Mouse (Mus musculus): ENCODE measurements around the gene Cadm2. TPM values are rescaled to one million over a fixed set of nuclear protein-coding genes. Genes with fewer than 3 reads are reported as not detected.

Gene Cadm2
- total and polyA plus RNA-seq, 2 experiments, result under 0.01 to 0.02 TPM

DNA sequence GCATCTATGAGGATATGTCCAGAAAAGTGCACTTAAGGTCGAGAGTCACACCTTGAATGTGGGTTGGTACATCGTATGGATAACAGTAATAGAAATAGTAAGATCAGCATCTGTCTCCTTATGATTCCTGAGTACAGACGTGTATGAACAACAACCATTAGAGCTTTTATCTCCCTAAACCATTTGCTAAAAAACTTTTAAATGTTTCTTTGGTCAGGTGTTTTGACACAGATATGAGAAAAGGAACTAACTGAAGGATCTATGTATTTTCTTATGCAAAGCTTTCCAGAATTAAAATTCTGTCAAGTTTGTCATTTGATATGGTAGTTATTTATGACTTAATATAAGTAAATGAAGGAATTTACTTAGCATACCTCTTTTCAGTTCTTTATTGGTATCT lies 617.5 kb downstream of the Cadm2 start:
- Histone ChIP-seq H3K4me3 (ENCODE audit: insufficient read depth, low read depth, low read length) (no peak overlapping the region), H3K79me2 (ENCODE audit: control insufficient read depth, insufficient read depth, low read length) (no peaks in the 10 kb centered on the region), H3K36me3 (ENCODE audit: control insufficient read depth, insufficient read depth, low read length) (no peaks in the 10 kb centered on the region), H3K4me1 (ENCODE audit: control insufficient read depth, insufficient read depth, low read length) (no peaks in the 10 kb centered on the region), H3K27ac (replicated peaks; ENCODE audit: insufficient read depth, low read depth, low read length) (no peak overlapping the region), H3K9ac (ENCODE audit: low read depth, low read length) (no peak overlapping the region), H3K27me3 (ENCODE audit: control insufficient read depth, insufficient read depth, low read length) (no peaks in the 10 kb centered on the region)
- 62% methylated on average over 3 of the region's 3 CpGs for WGBS
- no peak for DNase-seq (ENCODE audit: extremely low read depth, low read depth, low spot score)
- TF ChIP-seq CTCF (IDR thresholded peaks at IDR 0.05; ENCODE audit: low read depth, low read length) (no peak), POLR2A (IDR thresholded peaks at IDR 0.05; ENCODE audit: extremely low read depth, insufficient read depth, low read length) (no peak)

GRCm38 (mm10) chr16:67001707-67002106 lies 619.0 kb downstream of the Cadm2 start:
- TF ChIP-seq CTCF (IDR thresholded peaks at IDR 0.05; ENCODE audit: low read depth, low read length) (no peak), POLR2A (IDR thresholded peaks at IDR 0.05; ENCODE audit: extremely low read depth, insufficient read depth, low read length) (no peak)
- Histone ChIP-seq H3K27ac (replicated peaks; ENCODE audit: insufficient read depth, low read depth, low read length) (no peak overlapping the region), H3K9ac (ENCODE audit: low read depth, low read length) (no peak overlapping the region), H3K79me2 (ENCODE audit: control insufficient read depth, insufficient read depth, low read length) (no peaks in the 10 kb centered on the region), H3K4me1 (ENCODE audit: control insufficient read depth, insufficient read depth, low read length) (no peaks in the 10 kb centered on the region), H3K27me3 (ENCODE audit: control insufficient read depth, insufficient read depth, low read length) (no peaks in the 10 kb centered on the region), H3K4me3 (ENCODE audit: insufficient read depth, low read depth, low read length) (no peak overlapping the region), H3K36me3 (ENCODE audit: control insufficient read depth, insufficient read depth, low read length) (no peaks in the 10 kb centered on the region)
- DNase-seq (ENCODE audit: extremely low read depth, low read depth, low spot score), result no peak
- WGBS, result 54% methylated on average over 4 of the region's 4 CpGs

- no peaks in the 10 kb centered on the region for H3K79me2 ChIP-seq (ENCODE audit: control insufficient read depth, insufficient read depth, low read length)
- TF ChIP-seq CTCF (IDR thresholded peaks at IDR 0.05; ENCODE audit: low read depth, low read length) (no peak), POLR2A (IDR thresholded peaks at IDR 0.05; ENCODE audit: extremely low read depth, insufficient read depth, low read length) (no peak)
- no peak overlapping the region for H3K4me3 ChIP-seq (ENCODE audit: insufficient read depth, low read depth, low read length)
- no peaks in the 10 kb centered on the region for H3K36me3 ChIP-seq (ENCODE audit: control insufficient read depth, insufficient read depth, low read length)
- H3K27me3 ChIP-seq (ENCODE audit: control insufficient read depth, insufficient read depth, low read length), result no peaks in the 10 kb centered on the region
- H3K4me1 ChIP-seq (ENCODE audit: control insufficient read depth, insufficient read depth, low read length), result no peaks in the 10 kb centered on the region
- H3K9ac ChIP-seq (ENCODE audit: low read depth, low read length), result no peak overlapping the region
- 63% methylated on average over 2 of the region's 2 CpGs for WGBS
- no peak for DNase-seq (ENCODE audit: extremely low read depth, low read depth, low spot score)
- no peak overlapping the region for H3K27ac ChIP-seq (replicated peaks; ENCODE audit: insufficient read depth, low read depth, low read length)
Observed at GRCm38 (mm10) chr16:66997461-66997860, 623.2 kb downstream of the Cadm2 start.

- Histone ChIP-seq H3K27me3 (ENCODE audit: control insufficient read depth, insufficient read depth, low read length) (no peaks in the 10 kb centered on the region), H3K27ac (replicated peaks; ENCODE audit: insufficient read depth, low read depth, low read length) (no peak overlapping the region), H3K9ac (ENCODE audit: low read depth, low read length) (no peak overlapping the region), H3K79me2 (ENCODE audit: control insufficient read depth, insufficient read depth, low read length) (no peaks in the 10 kb centered on the region), H3K4me1 (ENCODE audit: control insufficient read depth, insufficient read depth, low read length) (no peaks in the 10 kb centered on the region), H3K36me3 (ENCODE audit: control insufficient read depth, insufficient read depth, low read length) (no peaks in the 10 kb centered on the region), H3K4me3 (ENCODE audit: insufficient read depth, low read depth, low read length) (no peak overlapping the region)
- TF ChIP-seq POLR2A (IDR thresholded peaks at IDR 0.05; ENCODE audit: extremely low read depth, insufficient read depth, low read length), result no peak
- TF ChIP-seq CTCF (IDR thresholded peaks at IDR 0.05; ENCODE audit: low read depth, low read length), result no peak
- 89% methylated on average over 6 of the region's 6 CpGs for WGBS
- no peak for DNase-seq (ENCODE audit: extremely low read depth, low read depth, low spot score)
Observed at GRCm38 (mm10) chr16:66987741-66988140, 633.0 kb downstream of the Cadm2 start.

DNA sequence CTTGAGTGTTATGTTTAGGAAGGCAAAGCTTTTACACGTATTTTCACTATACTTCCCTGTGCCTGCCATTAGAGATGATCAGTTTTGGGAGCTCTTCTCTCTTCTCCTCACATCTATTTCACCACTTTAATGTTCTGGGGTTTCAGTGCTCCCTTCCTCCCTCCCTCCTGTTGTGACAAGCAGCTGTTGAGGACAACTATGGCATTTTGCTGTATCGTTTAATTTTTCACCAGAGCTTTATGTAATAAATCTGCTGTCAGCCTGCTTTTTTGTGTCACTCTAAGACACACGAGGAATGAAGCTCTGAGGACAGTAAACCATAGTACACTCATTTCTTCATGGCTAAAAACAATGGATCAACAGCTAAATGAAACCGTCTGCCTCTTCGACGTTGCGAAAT lies 633.8 kb downstream of the Cadm2 start:
- TF ChIP-seq POLR2A (IDR thresholded peaks at IDR 0.05; ENCODE audit: extremely low read depth, insufficient read depth, low read length) (no peak), CTCF (IDR thresholded peaks at IDR 0.05; ENCODE audit: low read depth, low read length) (no peak)
- DNase-seq (ENCODE audit: extremely low read depth, low read depth, low spot score), result no peak
- no peaks in the 10 kb centered on the region for H3K4me1 ChIP-seq (ENCODE audit: control insufficient read depth, insufficient read depth, low read length)

DNA sequence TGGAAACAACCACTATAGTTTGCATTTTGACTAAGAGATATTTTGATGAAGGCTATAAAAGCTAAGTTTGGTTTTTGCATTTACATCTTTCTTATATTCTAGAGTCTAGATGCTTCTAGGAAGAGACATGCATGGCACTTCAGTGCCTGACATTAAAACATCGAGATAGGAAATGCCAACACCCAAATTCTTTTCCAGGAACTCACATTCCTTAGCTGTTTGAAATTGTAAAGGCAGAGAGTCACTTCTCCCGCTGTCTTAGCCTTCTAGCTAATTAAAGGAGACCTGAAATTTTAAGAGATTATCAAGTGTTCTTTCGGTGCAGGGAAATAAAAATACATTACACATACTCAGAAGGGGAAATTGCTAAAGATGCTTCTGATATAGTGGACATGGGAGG lies 649.8 kb downstream of the Cadm2 start:
- Histone ChIP-seq H3K79me2 (ENCODE audit: control insufficient read depth, insufficient read depth, low read length) (no peaks in the 10 kb centered on the region), H3K4me1 (ENCODE audit: control insufficient read depth, insufficient read depth, low read length) (no peaks in the 10 kb centered on the region), H3K4me3 (ENCODE audit: insufficient read depth, low read depth, low read length) (no peak overlapping the region), H3K9ac (ENCODE audit: low read depth, low read length) (no peak overlapping the region), H3K27ac (replicated peaks; ENCODE audit: insufficient read depth, low read depth, low read length) (no peak overlapping the region), H3K36me3 (ENCODE audit: control insufficient read depth, insufficient read depth, low read length) (no peaks in the 10 kb centered on the region), H3K27me3 (ENCODE audit: control insufficient read depth, insufficient read depth, low read length) (no peaks in the 10 kb centered on the region)
- TF ChIP-seq POLR2A (IDR thresholded peaks at IDR 0.05; ENCODE audit: extremely low read depth, insufficient read depth, low read length) (no peak), CTCF (IDR thresholded peaks at IDR 0.05; ENCODE audit: low read depth, low read length) (no peak)
- DNase-seq (ENCODE audit: extremely low read depth, low read depth, low spot score), result no peak
- 26% methylated on average over 3 of the region's 3 CpGs for WGBS

More for the DNA sequence above, 633.8 kb downstream of the Cadm2 start:
- 69% methylated on average over 7 of the region's 7 CpGs for WGBS
- Histone ChIP-seq H3K79me2 (ENCODE audit: control insufficient read depth, insufficient read depth, low read length) (no peaks in the 10 kb centered on the region), H3K27me3 (ENCODE audit: control insufficient read depth, insufficient read depth, low read length) (no peaks in the 10 kb centered on the region), H3K27ac (replicated peaks; ENCODE audit: insufficient read depth, low read depth, low read length) (no peak overlapping the region), H3K4me3 (ENCODE audit: insufficient read depth, low read depth, low read length) (no peak overlapping the region), H3K9ac (ENCODE audit: low read depth, low read length) (no peak overlapping the region), H3K36me3 (ENCODE audit: control insufficient read depth, insufficient read depth, low read length) (no peaks in the 10 kb centered on the region)
